Mouse (Mus musculus) gastrocnemius, adult 2 months (tissue): ENCODE data around the gene Rnf157. TPM values are rescaled to one million over a fixed set of nuclear protein-coding genes. Genes with fewer than 3 reads are reported as not detected.
A peak's percentile ranks its signal among the peaks of the same experiment; 100 is the strongest.
"Not testable (repeated sequence)": the region's sequence is repeated elsewhere in the genome, so short reads cannot be mapped to it uniquely, and the experiment has no call there.

Experiments
- DNase-seq: peaks from one replicate; pipeline ENCODE4 v3.0.0; 2022
- H3K27ac ChIP-seq: fragments of 200-600 bp; 2 replicates; pipeline ENCODE4 v1.8.1; 2022; ENCODE audit warnings: mild to moderate bottlenecking
- H3K4me3 ChIP-seq: fragments of 200-600 bp; 2 replicates; pipeline ENCODE4 v1.8.1; 2022; ENCODE audit warnings: mild to moderate bottlenecking, moderate library complexity
- CTCF ChIP-seq: fragments of 200-600 bp; IDR thresholded peaks from 2 replicates; pipeline ENCODE4 v1.8.1; 2022; ENCODE audit warnings: antibody characterized with exemption, mild to moderate bottlenecking, moderate library complexity
- intact Hi-C: fragments of 180-260 bp; cut with DNase I; formaldehyde crosslinking; loops from one replicate; pipeline ENCODE4 v1.15.1; 2025
- total RNA-seq, 2 experiments: library from RNA; stranded (reverse); gene quantifications; 2 replicates each; pipeline ENCODE4 v1.2.3; 2021

Gene Rnf157
- total RNA-seq, 2 experiments from 2014 or later: 24.3 to 32.0 TPM

- DNase-seq: no peak
- intact Hi-C loops: no loop called here
- no peak overlapping the region for H3K4me3 ChIP-seq
- H3K27ac ChIP-seq: no peak overlapping the region
- TF ChIP-seq CTCF: no peak
These were observed 7.2 kb downstream of the Rnf157 start for GRCm38 (mm10) chr11:116405601-116406000.

DNA sequence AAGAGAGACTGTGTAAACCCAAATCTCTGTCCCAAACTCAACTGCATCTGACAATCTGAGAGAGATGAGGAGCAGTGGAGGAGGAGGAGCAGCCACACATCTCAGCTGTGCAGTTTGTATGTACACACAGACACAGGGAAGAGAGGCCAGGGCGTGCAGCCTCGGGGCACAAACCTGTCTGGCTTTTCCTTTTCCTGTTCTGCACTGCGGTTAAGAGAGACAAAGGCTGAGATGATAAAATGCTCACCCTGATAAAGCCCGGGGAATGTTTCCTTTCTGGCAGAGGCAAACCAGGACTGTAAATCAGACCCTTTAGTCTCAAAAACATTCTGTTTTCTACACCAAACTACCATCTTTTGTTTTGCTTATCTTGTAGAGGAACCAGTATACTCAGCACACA, 12.3 kb downstream of the Rnf157 start:
- intact Hi-C loops: no loop called here
- no peak for TF ChIP-seq CTCF
- DNase-seq: no peak
- no peak overlapping the region for H3K27ac ChIP-seq
- no peak overlapping the region for H3K4me3 ChIP-seq

DNA sequence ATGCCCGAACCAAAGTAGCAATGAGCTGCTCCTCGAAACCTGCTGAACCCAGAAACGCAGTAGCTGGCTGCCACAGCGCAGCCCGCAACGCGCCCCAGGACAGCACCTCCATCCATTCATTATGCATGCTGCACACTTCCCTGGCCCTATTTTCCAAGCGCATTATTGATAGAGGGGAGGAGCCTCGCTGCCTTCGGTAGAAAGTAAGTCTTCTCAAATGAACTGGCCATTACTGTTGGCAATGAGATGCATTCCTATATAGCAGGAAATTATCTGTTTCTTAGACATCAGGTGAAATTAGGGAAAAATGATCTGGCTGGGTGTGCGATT, 14.5 kb downstream of the Rnf157 start:
- no peak overlapping the region for H3K4me3 ChIP-seq
- intact Hi-C loops: loop anchor here (5.0 kb wide), 1 partner anchor 34 kb away; the partner anchor contains the start of gene Ubald2

DNA sequence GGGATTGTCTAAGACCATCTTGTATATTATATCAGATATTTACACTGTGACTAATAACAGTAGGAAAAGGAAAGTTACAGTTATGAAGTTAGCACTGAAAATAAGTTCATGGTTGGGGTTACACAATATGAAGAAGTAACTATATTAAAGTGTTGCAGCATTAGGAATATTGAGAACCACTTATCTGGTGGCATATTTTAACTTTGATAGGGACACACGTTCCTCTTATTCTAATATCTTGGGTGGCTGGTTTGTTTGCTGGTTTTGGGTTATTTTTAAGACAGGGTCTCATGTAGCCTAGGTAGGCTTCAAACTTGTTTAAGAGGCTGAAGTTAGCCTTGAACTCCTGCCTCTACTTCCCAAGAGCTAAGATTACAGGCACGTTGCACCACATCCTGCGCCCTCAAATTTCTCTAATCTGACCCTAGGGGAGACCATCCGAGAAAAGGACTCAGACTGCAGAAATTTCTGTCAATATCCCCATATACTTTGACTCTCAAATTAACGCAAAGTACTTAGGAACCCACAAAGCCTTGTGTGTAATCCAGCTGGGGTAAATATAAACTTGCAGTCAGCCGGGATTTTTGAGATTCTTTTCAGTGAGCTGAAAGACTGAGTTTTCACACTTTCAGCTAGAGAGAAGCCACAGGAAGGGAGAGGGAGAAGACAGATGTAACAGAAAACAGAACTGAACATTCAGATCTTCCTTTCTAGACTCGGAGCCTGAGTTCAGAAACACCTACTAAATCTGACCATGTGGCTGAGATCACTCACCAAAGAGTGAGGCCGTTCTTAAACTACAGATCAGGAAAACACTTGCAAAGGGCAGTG, 15.1 kb downstream of the Rnf157 start:
- no peak for TF ChIP-seq CTCF
- no peak overlapping the region for H3K4me3 ChIP-seq
- intact Hi-C loops: loop anchor here (5.0 kb wide), 1 partner anchor 35 kb away; the partner anchor contains the start of gene Ubald2
- H3K27ac ChIP-seq: no peak overlapping the region
- no peak for DNase-seq

More for the DNA sequence above, 14.5 kb downstream of the Rnf157 start:
- no peak for TF ChIP-seq CTCF
- DNase-seq: no peak
- H3K27ac ChIP-seq: no peak overlapping the region

GRCm38 (mm10) chr11:116396934-116397330, 15.9 kb downstream of the Rnf157 start:
- intact Hi-C loops: loop anchor here (5.0 kb wide), 1 partner anchor 35 kb away; the partner anchor contains the start of gene Ubald2
- Histone ChIP-seq H3K27ac (no peak overlapping the region), H3K4me3 (no peak overlapping the region)
- DNase-seq: no peak
- no peak for TF ChIP-seq CTCF

GRCm38 (mm10) chr11:116396276-116396933, 16.4 kb downstream of the Rnf157 start:
- Histone ChIP-seq H3K27ac (peak overlapping the region; percentile 78), H3K4me3 (no peak overlapping the region)
- DNase-seq: no peak
- no peak for TF ChIP-seq CTCF
- intact Hi-C loops: loop anchor here (5.0 kb wide), 1 partner anchor 36 kb away; the partner anchor contains the start of gene Ubald2

DNA sequence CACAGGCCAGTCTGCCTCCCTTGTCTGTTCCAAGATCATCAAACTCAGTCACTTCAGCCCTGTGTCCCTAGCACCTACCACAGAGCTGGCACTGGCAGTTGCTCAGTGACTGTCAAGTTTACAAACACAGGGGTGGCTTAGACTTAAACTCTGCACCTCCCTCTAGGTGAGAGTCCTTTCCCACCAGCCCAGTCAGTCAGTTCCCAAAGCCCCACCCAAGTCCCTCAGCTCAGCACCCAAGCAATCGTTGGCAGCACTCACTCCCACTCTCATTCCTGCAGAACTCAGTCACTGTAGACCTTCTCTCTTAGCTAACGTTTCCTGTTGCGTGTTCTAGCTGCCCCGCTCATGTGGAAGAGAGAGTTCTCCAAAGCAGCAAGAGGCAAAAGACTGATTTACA, 18.1 kb downstream of the Rnf157 start:
- peak overlapping the region; percentile 42 for H3K4me3 ChIP-seq
- intact Hi-C loops: loop anchor here (5.0 kb wide), 1 partner anchor 38 kb away; the partner anchor contains the start of gene Ubald2
- no peak for TF ChIP-seq CTCF
- DNase-seq: no peak
- peak overlapping the region; percentile 78 for H3K27ac ChIP-seq

DNA sequence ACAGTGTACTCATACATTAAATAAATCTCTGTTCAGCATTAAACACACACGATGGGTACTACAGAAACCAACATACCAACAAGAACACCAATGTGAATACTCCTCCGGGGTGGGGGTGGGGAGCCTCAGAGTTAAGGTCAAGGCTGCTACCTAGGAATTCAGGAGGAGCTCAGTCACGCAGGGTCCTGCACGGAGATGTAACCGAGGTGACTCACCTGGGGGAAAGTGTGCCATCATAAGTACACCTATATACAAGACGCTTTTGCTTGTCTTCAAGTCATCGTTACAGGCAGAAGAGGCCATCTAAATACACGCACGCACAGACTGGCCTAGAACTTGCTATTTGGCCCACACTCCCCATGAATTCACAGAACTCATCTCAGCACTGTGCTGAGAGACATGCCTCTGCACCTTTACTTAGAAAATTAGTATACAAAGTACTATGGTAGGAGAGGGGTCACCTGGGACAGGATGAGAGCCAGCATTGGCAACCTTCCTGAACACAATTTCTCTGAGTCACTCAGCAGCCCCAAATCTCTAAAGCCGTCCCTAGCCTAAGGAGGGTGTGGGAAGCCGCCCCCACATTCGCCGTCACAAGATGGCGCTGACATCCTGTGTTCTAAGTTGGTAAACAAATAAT, 23.9 kb downstream of the Rnf157 start:
- peak; percentile 34 for TF ChIP-seq CTCF
- peak overlapping the region; percentile 93 for H3K27ac ChIP-seq
- H3K4me3 ChIP-seq: peak overlapping the region; percentile 48
- intact Hi-C loops: loop anchor here (5.0 kb wide), 2 partner anchors 42 to 48 kb away; no protein-coding TSS in a partner anchor
- DNase-seq: peak; percentile 42

DNA sequence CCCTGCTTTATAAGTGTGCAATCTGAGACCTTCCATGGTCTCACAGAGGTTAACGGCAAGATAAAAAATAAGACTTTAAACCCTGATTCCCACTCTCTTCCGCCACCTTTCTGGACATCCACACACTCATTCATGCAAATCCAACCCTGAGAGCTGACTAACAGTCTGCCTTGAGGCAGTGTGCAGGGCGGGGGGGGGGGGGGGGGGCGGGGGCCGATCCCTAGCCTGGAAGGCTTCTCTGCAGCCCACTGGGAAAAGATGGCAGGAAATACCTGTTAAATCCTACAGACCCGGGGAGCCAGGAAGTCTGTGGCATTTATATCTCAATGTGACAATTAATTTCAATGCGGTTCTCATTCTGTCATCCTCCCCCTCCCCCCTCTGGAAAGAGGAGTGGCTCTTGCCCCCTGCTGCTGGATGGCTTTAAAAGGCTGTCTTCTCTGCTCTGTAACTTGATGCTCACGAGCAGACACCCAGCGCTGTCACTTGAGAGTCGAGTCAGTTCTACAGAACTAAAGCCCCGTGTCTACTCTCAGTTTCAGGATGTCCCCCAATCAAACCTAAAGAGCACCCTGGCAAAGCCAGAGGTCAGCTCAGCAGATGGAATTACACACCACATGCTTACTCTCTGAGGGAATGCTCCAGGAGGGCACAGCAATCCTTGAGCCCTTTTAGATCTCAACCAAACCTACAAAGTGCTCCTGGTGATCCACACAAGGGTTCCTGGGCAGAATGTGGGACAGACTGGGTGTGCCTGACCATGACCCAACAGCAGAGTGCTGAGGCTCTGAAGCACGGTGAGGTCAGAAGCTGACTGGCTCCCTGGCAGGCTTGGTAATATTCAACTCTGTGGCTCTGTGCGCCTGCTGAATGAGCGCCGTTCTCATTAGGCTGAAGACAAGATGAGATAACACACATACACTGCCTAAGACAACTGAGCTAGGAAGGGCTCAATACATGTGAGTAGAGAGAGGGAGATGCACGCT, 25.5 kb downstream of the Rnf157 start:
- peak overlapping the region; percentile 93 for H3K27ac ChIP-seq
- intact Hi-C loops: loop anchor here (5.0 kb wide), 2 partner anchors 40 to 50 kb away; no protein-coding TSS in a partner anchor

GRCm38 (mm10) chr11:116385999-116386398, 26.8 kb downstream of the Rnf157 start:
- H3K27ac ChIP-seq: peak overlapping the region; percentile 93
- intact Hi-C loops: loop anchor here (5.0 kb wide), 2 partner anchors 39 to 51 kb away; no protein-coding TSS in a partner anchor
- no peak for TF ChIP-seq CTCF
- DNase-seq: peak; percentile 66
- H3K4me3 ChIP-seq: peak overlapping the region; percentile 60

More for the DNA sequence above, 25.5 kb downstream of the Rnf157 start:
- peak; percentile 74 for DNase-seq
- H3K4me3 ChIP-seq: peak overlapping the region; percentile 60
- no peak for TF ChIP-seq CTCF

- TF ChIP-seq CTCF: no peak
- peak; percentile 79 for DNase-seq
- intact Hi-C loops: no loop called here
- peak overlapping the region; percentile 93 for H3K27ac ChIP-seq
- H3K4me3 ChIP-seq: peak overlapping the region; percentile 52
These were observed 28.7 kb downstream of the Rnf157 start for GRCm38 (mm10) chr11:116384171-116384570.

DNA sequence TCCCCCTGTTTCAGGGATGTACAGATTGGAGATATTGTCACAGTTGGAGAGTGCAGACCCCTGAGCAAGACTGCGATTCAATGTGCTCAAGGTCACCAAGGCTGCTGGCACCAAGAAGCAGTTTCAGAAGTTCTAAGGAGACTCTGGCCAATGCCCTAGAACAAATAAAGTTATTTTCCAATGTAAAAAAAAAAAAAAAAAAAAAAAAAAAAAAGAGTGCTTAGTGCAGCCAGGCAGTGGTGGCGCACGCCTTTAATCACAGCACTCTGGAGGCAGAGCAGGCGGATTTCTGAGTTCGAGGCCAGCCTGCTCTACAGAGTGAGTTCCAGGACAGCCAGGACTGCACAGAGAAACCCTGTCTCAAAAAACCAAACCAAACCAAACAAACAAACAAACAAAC, 29.8 kb downstream of the Rnf157 start:
- DNase-seq, intact Hi-C loops: not testable (repeated sequence)
- Histone ChIP-seq H3K4me3 (peak overlapping the region; percentile 52; the same call in 1 of the 2 replicates), H3K27ac (peak overlapping the region; percentile 93)
